Mouse (Mus musculus) cortical plate, adult 2 months (tissue): ENCODE results near the gene Lmx1a.

Experiments
- CTCF ChIP-seq: fragments of 200-500 bp; IDR thresholded peaks from 2 replicates; pipeline ENCODE4 v1.5.1; 2011; ENCODE audit warnings: mild to moderate bottlenecking, control low read depth, low read length; ENCODE audit not compliant: insufficient read depth; ENCODE audit errors: extremely low read depth
- POLR2A ChIP-seq: fragments of 200-500 bp; IDR thresholded peaks from 2 replicates; pipeline ENCODE4 v1.6.1; 2011; ENCODE audit warnings: mild to moderate bottlenecking, low read length, control low read depth; ENCODE audit not compliant: insufficient read depth; ENCODE audit errors: extremely low read depth

- TF ChIP-seq POLR2A (no peak), CTCF (no peak)
Measured at GRCm38 (mm10) chr1:167746676-167747075, 57.6 kb downstream of the Lmx1a start.
